In genomic region chr7:39728930-39729329, GRCm38 (mm10) we compare ENCODE assay signal across 17 mouse cellular contexts.
"Had no signal": no experiment of that assay in that cellular context is flagged by ENCODE, and none has a peak within 500 bp of the region (broad histone marks: within the 10 kb centered on the region; RNA-seq: fewer than 3 reads in every experiment).

No protein-coding gene starts in this region.

- H3K4me1 ChIP-seq: kidney, embryonic 15.5 days; liver, embryonic 13.5 days had no signal

- H3K9me3 ChIP-seq: kidney, embryonic 15.5 days; liver, embryonic 13.5 days; neural tube, embryonic 13.5 days had no signal

- H3K27me3 ChIP-seq: kidney, embryonic 15.5 days; liver, embryonic 13.5 days had no signal

- H3K9ac ChIP-seq: kidney, embryonic 15.5 days; liver, embryonic 13.5 days; neural tube, embryonic 13.5 days had no signal

- DNase-seq: kidney, adult 11 months; kidney, adult 8-10 months; kidney, postnatal 10 days; kidney, postnatal 36 days; layer of hippocampus, postnatal 36 days; liver, embryonic 13.5 days; lung, adult 2 months; lung, postnatal 14 days; lung, postnatal 4 days; retina, postnatal 1 day; thymus, adult 18-20 months; thymus, postnatal 36 days had no signal

- H3K4me3 ChIP-seq: kidney, embryonic 15.5 days; left cerebral cortex, adult 2 months; liver, embryonic 13.5 days; myocyte; neural tube, embryonic 13.5 days had no signal

- H3K36me3 ChIP-seq: kidney, embryonic 15.5 days; liver, embryonic 13.5 days; neural tube, embryonic 13.5 days had no signal

- H3K27ac ChIP-seq: kidney, embryonic 15.5 days; left cerebral cortex, adult 2 months; liver, embryonic 13.5 days; neural tube, embryonic 13.5 days; stomach, postnatal 0 days had no signal

- H3K4me2 ChIP-seq: kidney, embryonic 15.5 days; liver, embryonic 13.5 days; neural tube, embryonic 13.5 days had no signal
